Mouse (Mus musculus): ENCODE measurements around the gene Ror1.

Ror1 gene

GRCm38 (mm10) chr4:100478592-100479321 lies 383.2 kb downstream of the Ror1 start, which contains the start of gene Ube2u:
Ube2u (plus strand) TSS chr4:100478849.
- DNase-seq (ENCODE audit: low spot score in 2 of 2): peak; percentile 3 to 34

GRCm38 (mm10) chr4:100488447-100488846 lies 392.9 kb downstream of the Ror1 start:
- DNase-seq (ENCODE audit: low spot score in 2 of 2): no peak
